Mouse (Mus musculus): ENCODE measurements around the gene Tes.

DNA sequence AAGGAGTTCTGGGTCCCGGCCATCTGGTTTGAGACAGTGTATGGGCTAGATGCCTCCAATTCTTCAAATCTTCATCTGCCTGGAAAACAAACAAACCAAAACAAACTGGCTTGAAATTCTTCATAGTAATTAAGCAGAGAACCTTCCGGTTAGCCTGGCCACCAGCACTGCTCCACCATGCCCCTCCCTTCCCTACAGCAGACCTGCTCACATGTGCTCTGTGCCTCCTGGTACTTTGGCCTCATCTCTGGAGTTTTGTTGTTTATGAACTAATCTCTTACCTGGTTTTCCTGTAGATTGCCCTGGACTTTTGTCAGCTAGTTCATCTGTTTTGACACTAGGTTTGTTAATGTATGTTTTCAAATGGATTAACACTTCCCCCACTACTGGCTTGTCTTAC is 5.4 kb upstream of the Tes start:
- TF ChIP-seq CTCF (conservative IDR thresholded peaks at IDR 0.05; ENCODE audit: insufficient read depth, insufficient read length, low read depth, low read length) (no peak), POLR2A (IDR thresholded peaks at IDR 0.05; ENCODE audit: low read depth, low read length) (no peak)

Measured in kidney, adult 2 months (tissue).